Mouse (Mus musculus): Measurements from ENCODE around the gene 9630041A04Rik.

The 9630041A04Rik gene

GRCm38 (mm10) chr9:101922846-101923245 lies 61.2 kb downstream of the 9630041A04Rik start:
- peak; percentile 25 for DNase-seq

GRCm38 (mm10) chr9:101924829-101925228 lies 63.2 kb downstream of the 9630041A04Rik start:
- DNase-seq = no peak

- no peak for DNase-seq
These were observed 72.4 kb downstream of the 9630041A04Rik start for GRCm38 (mm10) chr9:101933946-101934573.

- DNase-seq = no peak
These were observed 73.2 kb downstream of the 9630041A04Rik start for GRCm38 (mm10) chr9:101934887-101935286.

- DNase-seq = no peak
These were observed 76.4 kb downstream of the 9630041A04Rik start for GRCm38 (mm10) chr9:101938066-101938465.

GRCm38 (mm10) chr9:101939006-101939405 lies 77.4 kb downstream of the 9630041A04Rik start:
- no peak for DNase-seq

GRCm38 (mm10) chr9:101940182-101940581 lies 78.5 kb downstream of the 9630041A04Rik start:
- no peak for DNase-seq

- no peak for DNase-seq
These were observed 80.5 kb downstream of the 9630041A04Rik start for GRCm38 (mm10) chr9:101942058-101942669.

GRCm38 (mm10) chr9:101945326-101945725 lies 83.7 kb downstream of the 9630041A04Rik start:
- no peak for DNase-seq

GRCm38 (mm10) chr9:101945814-101946213 lies 84.2 kb downstream of the 9630041A04Rik start:
- DNase-seq = no peak

GRCm38 (mm10) chr9:101950101-101950500 lies 88.5 kb downstream of the 9630041A04Rik start:
- no peak for DNase-seq

GRCm38 (mm10) chr9:101954529-101954928 lies 92.9 kb downstream of the 9630041A04Rik start:
- no peak for DNase-seq

GRCm38 (mm10) chr9:101956228-101956627 lies 94.6 kb downstream of the 9630041A04Rik start:
- DNase-seq = peak; percentile 3

GRCm38 (mm10) chr9:101971806-101972205 lies 110.2 kb downstream of the 9630041A04Rik start:
- peak; percentile 45 for DNase-seq

- DNase-seq = no peak
These were observed 110.7 kb downstream of the 9630041A04Rik start for GRCm38 (mm10) chr9:101972314-101972713.

- DNase-seq = no peak
These were observed 115.3 kb downstream of the 9630041A04Rik start for GRCm38 (mm10) chr9:101976884-101977465.

GRCm38 (mm10) chr9:101981161-101981560 lies 119.5 kb downstream of the 9630041A04Rik start:
- no peak for DNase-seq

- DNase-seq = no peak
These were observed 120.7 kb downstream of the 9630041A04Rik start for GRCm38 (mm10) chr9:101982378-101982777.

GRCm38 (mm10) chr9:101986910-101987309 lies 125.3 kb downstream of the 9630041A04Rik start:
- DNase-seq = no peak

- DNase-seq = no peak
These were observed 128.4 kb downstream of the 9630041A04Rik start for GRCm38 (mm10) chr9:101990032-101990431.

GRCm38 (mm10) chr9:101990836-101991235 lies 129.2 kb downstream of the 9630041A04Rik start:
- no peak for DNase-seq
